Mouse (Mus musculus): ENCODE data around the gene Necab3. TPM values are rescaled to one million over a fixed set of nuclear protein-coding genes. Genes with fewer than 3 reads are reported as not detected.
A peak's percentile ranks its signal among the peaks of the same experiment; 100 is the strongest.

Necab3 gene
- 6.7 and 8.0 TPM in 2 replicates for polyA plus RNA-seq (2012; rRNA removed)
- 3.8 and 3.9 TPM in 2 replicates for polyA plus RNA-seq (2014; fragmentation: Nextera tagmentation; extraction: Ambion mirVana)

- Histone ChIP-seq H3K4me3 (replicated peaks; ENCODE audit: low read length) (peak within 1 kb of the TSS; percentile 24), H3K36me3 (ENCODE audit: control insufficient read depth, insufficient read depth, low read length) (peaks cover 30% of the 10 kb centered on the region), H3K9me3 (ENCODE audit: control insufficient read depth, low read length) (no peaks in the 10 kb centered on the region), H3K27me3 (ENCODE audit: control insufficient read depth, insufficient read depth, low read length) (no peaks in the 10 kb centered on the region), H3K4me2 (replicated peaks; ENCODE audit: low read depth, low read length, severe bottlenecking) (peak within 1 kb of the TSS; percentile 54), H3K4me1 (ENCODE audit: control insufficient read depth, insufficient read depth, low read length) (peaks cover 25% of the 10 kb centered on the region), H3K9ac (ENCODE audit: low read depth, low read length, severe bottlenecking) (peak within 1 kb of the TSS; percentile 43; the same call in 1 of the 2 replicates), H3K27ac (replicated peaks; ENCODE audit: low read depth, low read length) (no peak within 1 kb of the TSS)
- ATAC-seq (ENCODE audit: low FRiP score, low read depth) (no peak), DNase-seq (ENCODE audit: low spot score) (no peak)
- WGBS: 6% methylated on average over 33 of the region's 34 CpGs
- no peak for TF ChIP-seq POLR2A (IDR thresholded peaks at IDR 0.05; ENCODE audit: borderline replicate concordance, extremely low read depth, insufficient read depth, insufficient read length)
Observed at GRCm38 (mm10) chr2:154558264-154559039, at the start of gene Necab3. TSS of gene Necab3 (minus strand) at chr2:154558890.

- no peak overlapping the region for H3K4me3 ChIP-seq (replicated peaks; ENCODE audit: low read length)
- no peak overlapping the region for H3K4me2 ChIP-seq (replicated peaks; ENCODE audit: low read depth, low read length, severe bottlenecking)
- 80% methylated on average over 1 of the region's 1 CpGs for WGBS
- no peaks in the 10 kb centered on the region for H3K36me3 ChIP-seq (ENCODE audit: control insufficient read depth, insufficient read depth, low read length)
- ATAC-seq (ENCODE audit: low FRiP score, low read depth) (no peak), DNase-seq (ENCODE audit: low spot score) (no peak)
- H3K27me3 ChIP-seq (ENCODE audit: control insufficient read depth, insufficient read depth, low read length): no peaks in the 10 kb centered on the region
- TF ChIP-seq POLR2A (IDR thresholded peaks at IDR 0.05; ENCODE audit: borderline replicate concordance, extremely low read depth, insufficient read depth, insufficient read length): no peak
- peaks cover 6% of the 10 kb centered on the region; the same call in 1 of the 2 replicates for H3K4me1 ChIP-seq (ENCODE audit: control insufficient read depth, insufficient read depth, low read length)
- H3K27ac ChIP-seq (replicated peaks; ENCODE audit: low read depth, low read length): no peak overlapping the region
- H3K9me3 ChIP-seq (ENCODE audit: control insufficient read depth, low read length): no peaks in the 10 kb centered on the region
- no peak overlapping the region for H3K9ac ChIP-seq (ENCODE audit: low read depth, low read length, severe bottlenecking)
Observed at GRCm38 (mm10) chr2:154606965-154607364, 48.3 kb upstream of the Necab3 start.

GRCm38 (mm10) chr2:154604156-154604555, 45.5 kb upstream of the Necab3 start:
- no peaks in the 10 kb centered on the region for H3K9me3 ChIP-seq (ENCODE audit: control insufficient read depth, low read length)
- no peak overlapping the region for H3K27ac ChIP-seq (replicated peaks; ENCODE audit: low read depth, low read length)
- no peak overlapping the region for H3K9ac ChIP-seq (ENCODE audit: low read depth, low read length, severe bottlenecking)
- peak overlapping the region; percentile 77 for H3K4me2 ChIP-seq (replicated peaks; ENCODE audit: low read depth, low read length, severe bottlenecking)
- TF ChIP-seq POLR2A (IDR thresholded peaks at IDR 0.05; ENCODE audit: borderline replicate concordance, extremely low read depth, insufficient read depth, insufficient read length): no peak
- no peaks in the 10 kb centered on the region for H3K36me3 ChIP-seq (ENCODE audit: control insufficient read depth, insufficient read depth, low read length)
- no peak for DNase-seq (ENCODE audit: low spot score)
- no peaks in the 10 kb centered on the region for H3K27me3 ChIP-seq (ENCODE audit: control insufficient read depth, insufficient read depth, low read length)
- ATAC-seq (ENCODE audit: low FRiP score, low read depth): no peak
- peaks cover 6% of the 10 kb centered on the region; the same call in 1 of the 2 replicates for H3K4me1 ChIP-seq (ENCODE audit: control insufficient read depth, insufficient read depth, low read length)
- 40% methylated on average over 7 of the region's 7 CpGs for WGBS
- peak overlapping the region; percentile 76 for H3K4me3 ChIP-seq (replicated peaks; ENCODE audit: low read length)

GRCm38 (mm10) chr2:154603638-154604153, 45.0 kb upstream of the Necab3 start, which contains the start of gene Pxmp4:
TSS of gene Pxmp4 (minus strand) at chr2:154603708.
- 0% methylated on average over 12 of the region's 13 CpGs for WGBS
- Histone ChIP-seq H3K27me3 (ENCODE audit: control insufficient read depth, insufficient read depth, low read length) (no peaks in the 10 kb centered on the region), H3K27ac (replicated peaks; ENCODE audit: low read depth, low read length) (no peak within 1 kb of the TSS), H3K4me2 (replicated peaks; ENCODE audit: low read depth, low read length, severe bottlenecking) (peak within 1 kb of the TSS; percentile 77), H3K4me3 (replicated peaks; ENCODE audit: low read length) (peak within 1 kb of the TSS; percentile 76), H3K4me1 (ENCODE audit: control insufficient read depth, insufficient read depth, low read length) (peaks cover 6% of the 10 kb centered on the region; the same call in 1 of the 2 replicates), H3K36me3 (ENCODE audit: control insufficient read depth, insufficient read depth, low read length) (no peaks in the 10 kb centered on the region), H3K9me3 (ENCODE audit: control insufficient read depth, low read length) (no peaks in the 10 kb centered on the region), H3K9ac (ENCODE audit: low read depth, low read length, severe bottlenecking) (peak within 1 kb of the TSS; percentile 77)
- DNase-seq (ENCODE audit: low spot score) (peak; percentile 98), ATAC-seq (ENCODE audit: low FRiP score, low read depth) (peak; percentile 100)
- TF ChIP-seq POLR2A (IDR thresholded peaks at IDR 0.05; ENCODE audit: borderline replicate concordance, extremely low read depth, insufficient read depth, insufficient read length): 0 out of 2 replicates have a peak, but pooled peaks have one; percentile 36

DNA sequence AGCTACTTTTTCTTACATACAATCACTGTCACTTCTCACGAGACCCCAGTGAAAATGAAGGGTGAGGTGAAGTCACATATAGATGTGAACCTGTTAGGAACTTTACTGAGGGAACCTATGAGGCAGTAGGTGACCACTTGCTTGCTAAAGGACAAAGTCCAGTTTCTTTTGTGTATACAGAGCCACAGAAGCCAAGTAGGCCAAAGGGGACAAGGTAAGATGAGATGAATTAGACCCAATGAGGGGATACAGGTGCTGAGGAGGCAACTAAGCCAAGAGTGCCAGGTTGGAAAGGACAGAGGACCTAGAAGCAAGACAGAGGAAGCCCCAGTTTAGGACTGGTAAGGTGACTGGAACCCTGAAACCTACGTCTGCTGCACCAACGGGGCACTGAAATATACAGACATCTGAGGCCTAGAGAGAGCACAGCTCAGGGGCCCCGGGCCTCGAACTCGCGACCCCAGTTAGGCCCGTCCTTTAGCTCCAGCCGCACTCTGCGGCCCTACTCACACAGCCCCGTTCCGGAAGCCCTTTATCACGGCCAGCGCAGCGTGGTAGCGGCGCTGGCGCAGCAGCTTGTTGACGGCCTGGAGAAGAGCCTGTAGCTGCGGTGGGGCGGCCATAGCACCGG, 44.4 kb upstream of the Necab3 start:
- 20% methylated on average over 14 of the region's 22 CpGs for WGBS
- no peaks in the 10 kb centered on the region for H3K9me3 ChIP-seq (ENCODE audit: control insufficient read depth, low read length)
- no peaks in the 10 kb centered on the region for H3K27me3 ChIP-seq (ENCODE audit: control insufficient read depth, insufficient read depth, low read length)
- no peaks in the 10 kb centered on the region for H3K36me3 ChIP-seq (ENCODE audit: control insufficient read depth, insufficient read depth, low read length)
- no peak for DNase-seq (ENCODE audit: low spot score)
- peak overlapping the region; percentile 76 for H3K4me3 ChIP-seq (replicated peaks; ENCODE audit: low read length)
- peaks cover 6% of the 10 kb centered on the region; the same call in 1 of the 2 replicates for H3K4me1 ChIP-seq (ENCODE audit: control insufficient read depth, insufficient read depth, low read length)
- no peak for TF ChIP-seq POLR2A (IDR thresholded peaks at IDR 0.05; ENCODE audit: borderline replicate concordance, extremely low read depth, insufficient read depth, insufficient read length)
- H3K27ac ChIP-seq (replicated peaks; ENCODE audit: low read depth, low read length): no peak overlapping the region
- peak overlapping the region; percentile 77 for H3K4me2 ChIP-seq (replicated peaks; ENCODE audit: low read depth, low read length, severe bottlenecking)
- ATAC-seq (ENCODE audit: low FRiP score, low read depth): no peak; the same call in 1 of the 2 replicates
- peak overlapping the region; percentile 77 for H3K9ac ChIP-seq (ENCODE audit: low read depth, low read length, severe bottlenecking)

Measured in limb, embryonic 14.5 days (tissue).